Mouse (Mus musculus) midbrain, embryonic 15.5 days (tissue): ENCODE measurements around the gene Cit. TPM values are rescaled to one million over a fixed set of nuclear protein-coding genes. Genes with fewer than 3 reads are reported as not detected.

ENCODE experiments used
- ATAC-seq: fragments of 200-750 bp; cut with Nextera tagmentation; replicated peaks from 2 replicates; pipeline ENCODE4 v1.8.0; 2017; ENCODE audit warnings: moderate TSS enrichment
- H3K27ac ChIP-seq: fragments of 300-500 bp; sonication (generic); 2 replicates; pipeline ENCODE4 v1.5.1; 2015; ENCODE audit warnings: mild to moderate bottlenecking, inconsistent platforms
- H3K27me3 ChIP-seq: fragments of 300-500 bp; sonication (generic); replicated peaks from 2 replicates; pipeline ENCODE4 v1.6.1; 2015; ENCODE audit warnings: inconsistent platforms
- H3K36me3 ChIP-seq: fragments of 300-500 bp; sonication (generic); replicated peaks from 2 replicates; pipeline ENCODE4 v1.6.1; 2015; ENCODE audit warnings: inconsistent platforms
- H3K4me1 ChIP-seq: fragments of 300-500 bp; sonication (generic); 2 replicates; pipeline ENCODE4 v1.6.1; 2015; ENCODE audit warnings: inconsistent platforms
- H3K4me2 ChIP-seq: fragments of 300-500 bp; sonication (generic); 2 replicates; pipeline ENCODE4 v1.6.1; 2015; ENCODE audit warnings: inconsistent platforms, mild to moderate bottlenecking, moderate library complexity
- H3K4me3 ChIP-seq: fragments of 300-500 bp; sonication (generic); 2 replicates; pipeline ENCODE4 v1.5.1; 2015; ENCODE audit warnings: mild to moderate bottlenecking, inconsistent platforms
- H3K9ac ChIP-seq: fragments of 300-500 bp; sonication (generic); 2 replicates; pipeline ENCODE4 v1.6.1; 2015; ENCODE audit warnings: mild to moderate bottlenecking, inconsistent platforms
- H3K9me3 ChIP-seq: fragments of 300-500 bp; sonication (generic); 2 replicates; pipeline ENCODE4 v1.6.1; 2016; ENCODE audit warnings: inconsistent platforms
- WGBS: fragments of 180-500 bp; shearing (Covaris S2); methylation state at CpG from one replicate; pipeline ENCODE4 v1.1.7; 2015; ENCODE audit warnings: mixed read lengths; 5-methylcytosine and 5-hydroxymethylcytosine counted together
- polyA plus RNA-seq: library from polyadenylated mRNA; unstranded; fragments of >200 nt; fragmentation: Nextera tagmentation; extraction: Ambion mirVana; gene quantifications from 2 replicates; pipeline ENCODE4 v1.2.1, GENCODE M21; 2015

Cit gene
- polyA plus RNA-seq, 1 experiment from 2014 or later, result 25.8 TPM

- H3K4me3 ChIP-seq, result no peak overlapping the region
- no peak overlapping the region for H3K4me2 ChIP-seq
- H3K9ac ChIP-seq, result no peak overlapping the region
- H3K27ac ChIP-seq, result no peak overlapping the region
- ATAC-seq, result no peak
- H3K27me3 ChIP-seq, result no peaks in the 10 kb centered on the region
- H3K36me3 ChIP-seq, result no peaks in the 10 kb centered on the region; the same call in 1 of the 2 replicates
- H3K9me3 ChIP-seq, result no peaks in the 10 kb centered on the region
- 88% methylated on average over 9 of the region's 9 CpGs for WGBS
- peaks cover 9% of the 10 kb centered on the region for H3K4me1 ChIP-seq
Measured at GRCm38 (mm10) chr5:115980537-115980936, 135.5 kb downstream of the Cit start.

- ATAC-seq, result no peak
- no peaks in the 10 kb centered on the region for H3K27me3 ChIP-seq
- no peak overlapping the region for H3K4me3 ChIP-seq
- WGBS, result 78% methylated on average over 7 of the region's 7 CpGs
- H3K4me2 ChIP-seq, result no peak overlapping the region
- H3K4me1 ChIP-seq, result peaks cover 7% of the 10 kb centered on the region
- H3K9ac ChIP-seq, result no peak overlapping the region
- H3K27ac ChIP-seq, result no peak overlapping the region
- H3K36me3 ChIP-seq, result no peaks in the 10 kb centered on the region; the same call in 1 of the 2 replicates
- H3K9me3 ChIP-seq, result no peaks in the 10 kb centered on the region
Measured at GRCm38 (mm10) chr5:115982671-115983373, 137.7 kb downstream of the Cit start.

DNA sequence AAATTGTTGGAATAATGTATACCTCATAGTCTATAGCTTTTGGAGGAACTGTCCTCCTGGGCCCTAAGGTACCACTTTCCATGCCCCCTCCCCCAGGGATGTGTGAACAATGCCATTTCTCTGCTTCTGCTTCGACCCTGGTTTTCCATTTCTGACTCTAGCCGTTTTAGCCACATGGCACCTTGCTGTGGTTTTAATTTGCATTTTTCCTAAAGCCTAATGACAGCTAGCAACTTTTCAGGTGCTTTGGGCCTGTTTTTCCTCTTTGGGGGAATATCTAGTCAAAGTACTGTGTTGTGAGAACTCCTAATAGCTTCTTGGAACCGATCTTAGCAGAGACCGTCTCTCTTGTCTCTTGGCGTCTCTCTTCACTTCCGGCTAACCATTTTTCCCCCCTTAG, 139.3 kb downstream of the Cit start:
- Histone ChIP-seq H3K4me2 (no peak overlapping the region), H3K4me1 (no peaks in the 10 kb centered on the region), H3K9me3 (no peaks in the 10 kb centered on the region), H3K27me3 (no peaks in the 10 kb centered on the region), H3K27ac (no peak overlapping the region), H3K4me3 (no peak overlapping the region), H3K9ac (no peak overlapping the region), H3K36me3 (no peaks in the 10 kb centered on the region; the same call in 1 of the 2 replicates)
- 92% methylated on average over 6 of the region's 6 CpGs for WGBS
- ATAC-seq, result no peak

DNA sequence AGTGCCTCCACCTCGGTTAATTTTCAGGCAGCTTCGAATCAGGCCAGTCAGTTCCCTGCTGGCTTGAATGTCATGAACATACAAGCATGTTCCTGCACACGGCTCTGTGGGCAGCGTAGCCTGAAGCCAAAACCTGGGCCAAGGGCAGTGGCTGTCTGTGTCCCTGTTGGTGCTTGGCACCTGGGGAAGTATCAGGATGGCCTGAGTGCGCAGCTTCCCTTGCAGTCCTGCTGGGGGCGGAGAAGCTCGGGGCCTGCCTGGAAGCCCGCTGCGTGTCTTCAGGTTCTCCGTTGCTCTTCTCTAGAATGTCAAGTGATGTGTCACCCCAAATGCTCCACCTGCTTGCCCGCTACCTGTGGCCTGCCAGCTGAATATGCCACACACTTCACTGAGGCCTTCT, 140.0 kb downstream of the Cit start:
- Histone ChIP-seq H3K27ac (no peak overlapping the region), H3K27me3 (no peaks in the 10 kb centered on the region), H3K9me3 (no peaks in the 10 kb centered on the region), H3K36me3 (peaks cover 2% of the 10 kb centered on the region), H3K4me1 (no peaks in the 10 kb centered on the region), H3K4me3 (no peak overlapping the region), H3K4me2 (no peak overlapping the region), H3K9ac (no peak overlapping the region)
- WGBS, result 95% methylated on average over 11 of the region's 11 CpGs
- ATAC-seq, result no peak

- WGBS, result 88% methylated on average over 12 of the region's 12 CpGs
- no peak overlapping the region for H3K4me2 ChIP-seq
- no peak overlapping the region for H3K9ac ChIP-seq
- H3K4me1 ChIP-seq, result no peaks in the 10 kb centered on the region
- peaks cover 17% of the 10 kb centered on the region for H3K36me3 ChIP-seq
- 0 out of 2 replicates have a peak, but pooled peaks cover 2% of the 10 kb centered on the region for H3K9me3 ChIP-seq
- H3K27ac ChIP-seq, result no peak overlapping the region
- no peak overlapping the region for H3K4me3 ChIP-seq
- H3K27me3 ChIP-seq, result no peaks in the 10 kb centered on the region
- no peak for ATAC-seq
Measured at GRCm38 (mm10) chr5:115987284-115987683, 142.2 kb downstream of the Cit start.

DNA sequence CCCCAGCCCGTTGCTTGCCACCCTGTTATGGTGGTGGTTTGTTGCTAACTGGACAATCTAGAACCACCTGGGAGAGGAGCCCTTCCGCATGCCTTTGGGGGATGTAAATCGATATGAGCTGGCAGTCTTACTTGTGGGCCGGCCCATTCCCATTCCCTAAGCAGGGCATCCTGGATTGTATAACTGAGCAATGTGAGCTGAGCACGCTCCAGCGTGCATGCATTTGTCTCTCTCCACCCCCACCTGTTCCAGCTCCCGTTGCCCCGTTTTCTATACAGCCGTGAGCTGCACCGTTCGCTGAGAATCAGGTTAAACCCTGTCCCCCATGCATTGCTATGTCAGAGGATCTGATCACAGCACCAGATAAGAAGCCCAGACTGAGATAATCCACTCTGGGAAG, 146.6 kb downstream of the Cit start:
- Histone ChIP-seq H3K9me3 (0 out of 2 replicates have a peak, but pooled peaks cover 2% of the 10 kb centered on the region), H3K27me3 (no peaks in the 10 kb centered on the region), H3K4me3 (no peak overlapping the region), H3K9ac (no peak overlapping the region), H3K27ac (no peak overlapping the region), H3K4me1 (no peaks in the 10 kb centered on the region), H3K4me2 (no peak overlapping the region), H3K36me3 (peaks cover 17% of the 10 kb centered on the region)
- ATAC-seq, result no peak
- 95% methylated on average over 11 of the region's 11 CpGs for WGBS

GRCm38 (mm10) chr5:115994101-115994500, 149.0 kb downstream of the Cit start:
- Histone ChIP-seq H3K27me3 (no peaks in the 10 kb centered on the region), H3K9me3 (0 out of 2 replicates have a peak, but pooled peaks cover 2% of the 10 kb centered on the region), H3K36me3 (peaks cover 17% of the 10 kb centered on the region), H3K4me3 (no peak overlapping the region), H3K27ac (no peak overlapping the region), H3K4me2 (no peak overlapping the region), H3K9ac (no peak overlapping the region), H3K4me1 (no peaks in the 10 kb centered on the region)
- ATAC-seq, result no peak
- 82% methylated on average over 15 of the region's 15 CpGs for WGBS

- 75% methylated on average over 13 of the region's 13 CpGs for WGBS
- no peaks in the 10 kb centered on the region for H3K9me3 ChIP-seq
- no peaks in the 10 kb centered on the region for H3K4me1 ChIP-seq
- no peak overlapping the region for H3K4me3 ChIP-seq
- no peak overlapping the region for H3K4me2 ChIP-seq
- no peak overlapping the region for H3K27ac ChIP-seq
- H3K36me3 ChIP-seq, result no peaks in the 10 kb centered on the region; the same call in 1 of the 2 replicates
- no peak for ATAC-seq
- no peaks in the 10 kb centered on the region for H3K27me3 ChIP-seq
- no peak overlapping the region for H3K9ac ChIP-seq
Measured at GRCm38 (mm10) chr5:115997376-115997775, 152.3 kb downstream of the Cit start.

- 83% methylated on average over 8 of the region's 8 CpGs for WGBS
- H3K4me1 ChIP-seq, result no peaks in the 10 kb centered on the region
- ATAC-seq, result no peak
- H3K27me3 ChIP-seq, result no peaks in the 10 kb centered on the region
- H3K36me3 ChIP-seq, result no peaks in the 10 kb centered on the region; the same call in 1 of the 2 replicates
- H3K9me3 ChIP-seq, result no peaks in the 10 kb centered on the region
- no peak overlapping the region for H3K4me2 ChIP-seq
- H3K4me3 ChIP-seq, result no peak overlapping the region
- no peak overlapping the region for H3K27ac ChIP-seq
- H3K9ac ChIP-seq, result no peak overlapping the region
Measured at GRCm38 (mm10) chr5:116003154-116003553, 158.1 kb downstream of the Cit start.

GRCm38 (mm10) chr5:116003825-116004224, 158.7 kb downstream of the Cit start:
- Histone ChIP-seq H3K9ac (no peak overlapping the region), H3K9me3 (no peaks in the 10 kb centered on the region), H3K27me3 (no peaks in the 10 kb centered on the region), H3K36me3 (no peaks in the 10 kb centered on the region; the same call in 1 of the 2 replicates), H3K4me1 (no peaks in the 10 kb centered on the region), H3K27ac (no peak overlapping the region), H3K4me3 (no peak overlapping the region), H3K4me2 (no peak overlapping the region; the same call in 1 of the 2 replicates)
- 39% methylated on average over 13 of the region's 13 CpGs for WGBS
- ATAC-seq, result no peak

- H3K27me3 ChIP-seq, result no peaks in the 10 kb centered on the region
- no peaks in the 10 kb centered on the region for H3K4me1 ChIP-seq
- no peak overlapping the region for H3K27ac ChIP-seq
- no peaks in the 10 kb centered on the region; the same call in 1 of the 2 replicates for H3K36me3 ChIP-seq
- 83% methylated on average over 10 of the region's 10 CpGs for WGBS
- no peaks in the 10 kb centered on the region for H3K9me3 ChIP-seq
- no peak for ATAC-seq
- H3K9ac ChIP-seq, result no peak overlapping the region
- H3K4me3 ChIP-seq, result no peak overlapping the region
- no peak overlapping the region for H3K4me2 ChIP-seq
Measured at GRCm38 (mm10) chr5:116004271-116004670, 159.2 kb downstream of the Cit start.

- H3K9ac ChIP-seq, result no peak overlapping the region
- no peaks in the 10 kb centered on the region for H3K36me3 ChIP-seq
- no peak for ATAC-seq
- no peaks in the 10 kb centered on the region for H3K27me3 ChIP-seq
- H3K27ac ChIP-seq, result no peak overlapping the region
- H3K9me3 ChIP-seq, result no peaks in the 10 kb centered on the region
- no peaks in the 10 kb centered on the region for H3K4me1 ChIP-seq
- H3K4me2 ChIP-seq, result no peak overlapping the region
- H3K4me3 ChIP-seq, result no peak overlapping the region
- 63% methylated on average over 22 of the region's 22 CpGs for WGBS
Measured at GRCm38 (mm10) chr5:116006324-116007099, 161.4 kb downstream of the Cit start.
